Mouse (Mus musculus) intestine, embryonic 14.5 days (tissue): ENCODE data around the gene Olfr221. TPM values are rescaled to one million over a fixed set of nuclear protein-coding genes. Genes with fewer than 3 reads are reported as not detected.

ENCODE experiments used
- ATAC-seq: fragments of 200-750 bp; cut with Nextera tagmentation; replicated peaks from 2 replicates; pipeline ENCODE4 v1.8.0; 2017; ENCODE audit warnings: low read depth, moderate number of reproducible peaks, moderate TSS enrichment, moderate library complexity; ENCODE audit not compliant: low FRiP score, low TSS enrichment
- DNase-seq: peaks from one replicate; pipeline ENCODE4 v3.0.0-alpha.2; 2018; ENCODE audit warnings: low spot score
- H3K27ac ChIP-seq: fragments of 300-500 bp; sonication (generic); 2 replicates; pipeline ENCODE4 v1.5.1; 2014; ENCODE audit warnings: low read depth, mild to moderate bottlenecking, control low read depth
- H3K27me3 ChIP-seq: fragments of 300-500 bp; sonication (generic); replicated peaks from 2 replicates; pipeline ENCODE4 v1.6.1; 2014; ENCODE audit warnings: low read length, control low read depth; ENCODE audit not compliant: control insufficient read depth, insufficient read depth
- H3K36me3 ChIP-seq: fragments of 300-500 bp; sonication (generic); 2 replicates; pipeline ENCODE4 v1.6.1; 2014; ENCODE audit warnings: low read length, control low read depth; ENCODE audit not compliant: control insufficient read depth, insufficient read depth
- H3K4me1 ChIP-seq: fragments of 300-500 bp; sonication (generic); replicated peaks from 2 replicates; pipeline ENCODE4 v1.6.1; 2014; ENCODE audit warnings: low read length, control low read depth, mixed read lengths; ENCODE audit not compliant: control insufficient read depth, insufficient read depth
- H3K4me2 ChIP-seq: fragments of 300-500 bp; sonication (generic); 2 replicates; pipeline ENCODE4 v1.6.1; 2014; ENCODE audit warnings: low read length
- H3K4me3 ChIP-seq: fragments of 300-500 bp; sonication (generic); 2 replicates; pipeline ENCODE4 v1.5.1; 2014; ENCODE audit warnings: low read depth, low read length, control low read depth, mixed read lengths
- H3K9ac ChIP-seq: fragments of 300-500 bp; sonication (generic); 2 replicates; pipeline ENCODE4 v1.6.1; 2014; ENCODE audit warnings: mild to moderate bottlenecking, low read length
- H3K9me3 ChIP-seq: fragments of 300-500 bp; sonication (generic); 2 replicates; pipeline ENCODE4 v1.6.1; 2016; ENCODE audit warnings: low read length, control low read depth; ENCODE audit not compliant: control insufficient read depth
- WGBS: fragments of 180-500 bp; shearing (Covaris S2); extraction: QIAGEN DNeasy Blood & Tissue Kit; methylation state at CpG from one replicate; pipeline ENCODE4 v1.1.7; 2014; 5-methylcytosine and 5-hydroxymethylcytosine counted together
- polyA plus RNA-seq: library from polyadenylated mRNA; unstranded; fragments of >200 nt; fragmentation: Nextera tagmentation; extraction: Ambion mirVana; gene quantifications from 2 replicates; pipeline ENCODE4 v1.2.1, GENCODE M21; 2014

The Olfr221 gene
- polyA plus RNA-seq, 1 experiment from 2014 or later: not detected

- H3K27ac ChIP-seq: no peak overlapping the region
- peaks cover 44% of the 10 kb centered on the region for H3K4me1 ChIP-seq
- ATAC-seq: no peak
- peaks cover 22% of the 10 kb centered on the region for H3K36me3 ChIP-seq
- no peak overlapping the region for H3K4me3 ChIP-seq
- no peak overlapping the region for H3K9ac ChIP-seq
- H3K27me3 ChIP-seq: no peaks in the 10 kb centered on the region
- 58% methylated on average over 1 of the region's 1 CpGs for WGBS
- no peaks in the 10 kb centered on the region for H3K9me3 ChIP-seq
- DNase-seq: no peak
- no peak overlapping the region for H3K4me2 ChIP-seq
Measured at GRCm38 (mm10) chr14:52011683-52012082, 30.6 kb downstream of the Olfr221 start.

- peak; percentile 38 for ATAC-seq
- 5% methylated on average over 9 of the region's 9 CpGs for WGBS
- H3K4me1 ChIP-seq: peaks cover 35% of the 10 kb centered on the region
- peak overlapping the region; percentile 32; the same call in 1 of the 2 replicates for H3K9ac ChIP-seq
- peak; percentile 73 for DNase-seq
- H3K36me3 ChIP-seq: peaks cover 33% of the 10 kb centered on the region
- peak overlapping the region; percentile 80 for H3K27ac ChIP-seq
- H3K4me3 ChIP-seq: peak overlapping the region; percentile 16
- no peaks in the 10 kb centered on the region for H3K9me3 ChIP-seq
- peak overlapping the region; percentile 45 for H3K4me2 ChIP-seq
- H3K27me3 ChIP-seq: no peaks in the 10 kb centered on the region
Measured at GRCm38 (mm10) chr14:52010446-52011111, 31.7 kb downstream of the Olfr221 start.

GRCm38 (mm10) chr14:52009841-52010240, 32.4 kb downstream of the Olfr221 start:
- Histone ChIP-seq H3K4me2 (peak overlapping the region; percentile 45; the same call in 1 of the 2 replicates), H3K9ac (no peak overlapping the region), H3K4me3 (no peak overlapping the region), H3K4me1 (peaks cover 31% of the 10 kb centered on the region), H3K27me3 (no peaks in the 10 kb centered on the region), H3K36me3 (peaks cover 41% of the 10 kb centered on the region), H3K27ac (no peak overlapping the region), H3K9me3 (no peaks in the 10 kb centered on the region)
- 70% methylated on average over 6 of the region's 6 CpGs for WGBS
- DNase-seq: no peak
- no peak for ATAC-seq

- 60% methylated on average over 26 of the region's 26 CpGs for WGBS
- no peak for ATAC-seq
Measured at GRCm38 (mm10) chr14:52009361-52009760, 32.9 kb downstream of the Olfr221 start.

GRCm38 (mm10) chr14:52008321-52009203, 33.7 kb downstream of the Olfr221 start:
- Histone ChIP-seq H3K4me2 (no peak overlapping the region), H3K9me3 (no peaks in the 10 kb centered on the region), H3K36me3 (peaks cover 53% of the 10 kb centered on the region), H3K27ac (no peak overlapping the region), H3K9ac (no peak overlapping the region), H3K4me1 (peaks cover 31% of the 10 kb centered on the region), H3K27me3 (no peaks in the 10 kb centered on the region), H3K4me3 (no peak overlapping the region)
- DNase-seq (peak; percentile 94), ATAC-seq (peak; percentile 51)
- WGBS: 56% methylated on average over 38 of the region's 38 CpGs

More at GRCm38 (mm10) chr14:52009361-52009760, 32.9 kb downstream of the Olfr221 start:
- no peak overlapping the region for H3K4me3 ChIP-seq
- H3K27me3 ChIP-seq: no peaks in the 10 kb centered on the region
- H3K36me3 ChIP-seq: peaks cover 45% of the 10 kb centered on the region
- no peaks in the 10 kb centered on the region for H3K9me3 ChIP-seq
- H3K27ac ChIP-seq: no peak overlapping the region
- no peak for DNase-seq
- no peak overlapping the region for H3K4me2 ChIP-seq
- H3K9ac ChIP-seq: no peak overlapping the region
- peaks cover 31% of the 10 kb centered on the region for H3K4me1 ChIP-seq

GRCm38 (mm10) chr14:52006771-52007170, 35.5 kb downstream of the Olfr221 start:
- H3K4me3 ChIP-seq: no peak overlapping the region
- 95% methylated on average over 18 of the region's 23 CpGs for WGBS
- peaks cover 21% of the 10 kb centered on the region for H3K4me1 ChIP-seq
- H3K4me2 ChIP-seq: no peak overlapping the region
- DNase-seq (no peak), ATAC-seq (no peak)
- H3K27ac ChIP-seq: no peak overlapping the region
- no peaks in the 10 kb centered on the region for H3K9me3 ChIP-seq
- no peaks in the 10 kb centered on the region for H3K27me3 ChIP-seq
- H3K36me3 ChIP-seq: peaks cover 71% of the 10 kb centered on the region
- no peak overlapping the region for H3K9ac ChIP-seq

- 75% methylated on average over 8 of the region's 8 CpGs for WGBS
- peaks cover 21% of the 10 kb centered on the region for H3K4me1 ChIP-seq
- DNase-seq: no peak
- H3K9ac ChIP-seq: 0 out of 2 replicates have a peak overlapping the region, but pooled peaks have one; percentile 3
- no peak for ATAC-seq
- H3K9me3 ChIP-seq: no peaks in the 10 kb centered on the region
- H3K36me3 ChIP-seq: peaks cover 74% of the 10 kb centered on the region
- H3K27me3 ChIP-seq: no peaks in the 10 kb centered on the region
- no peak overlapping the region for H3K27ac ChIP-seq
- H3K4me3 ChIP-seq: no peak overlapping the region
- no peak overlapping the region for H3K4me2 ChIP-seq
Measured at GRCm38 (mm10) chr14:52006241-52006640, 36.0 kb downstream of the Olfr221 start.

- WGBS: 77% methylated on average over 6 of the region's 6 CpGs
- ATAC-seq: no peak
Measured at GRCm38 (mm10) chr14:52005616-52006015, 36.6 kb downstream of the Olfr221 start.

More at GRCm38 (mm10) chr14:52005616-52006015, 36.6 kb downstream of the Olfr221 start:
- Histone ChIP-seq H3K4me2 (no peak overlapping the region), H3K27ac (no peak overlapping the region), H3K9ac (no peak overlapping the region), H3K36me3 (peaks cover 80% of the 10 kb centered on the region), H3K4me1 (peaks cover 15% of the 10 kb centered on the region), H3K9me3 (no peaks in the 10 kb centered on the region), H3K4me3 (no peak overlapping the region), H3K27me3 (no peaks in the 10 kb centered on the region)
- DNase-seq: no peak
